Mouse (Mus musculus) naive thymus-derived CD4-positive, alpha-beta T cell, adult 2 months (primary cell): ENCODE results near the gene Lrit2.

Experiments used
- DNase-seq: peaks from one replicate; pipeline ENCODE4 v3.0.0-alpha.2; 2011; ENCODE audit warnings: low read depth

Gene Lrit2

GRCm38 (mm10) chr14:37112931-37113330 is 45.2 kb downstream of the Lrit2 start:
- no peak for DNase-seq

GRCm38 (mm10) chr14:37113922-37114321 is 46.2 kb downstream of the Lrit2 start, which contains the start of gene 2610528A11Rik:
TSS of gene 2610528A11Rik (minus strand) at chr14:37114022.
- DNase-seq: no peak

DNA sequence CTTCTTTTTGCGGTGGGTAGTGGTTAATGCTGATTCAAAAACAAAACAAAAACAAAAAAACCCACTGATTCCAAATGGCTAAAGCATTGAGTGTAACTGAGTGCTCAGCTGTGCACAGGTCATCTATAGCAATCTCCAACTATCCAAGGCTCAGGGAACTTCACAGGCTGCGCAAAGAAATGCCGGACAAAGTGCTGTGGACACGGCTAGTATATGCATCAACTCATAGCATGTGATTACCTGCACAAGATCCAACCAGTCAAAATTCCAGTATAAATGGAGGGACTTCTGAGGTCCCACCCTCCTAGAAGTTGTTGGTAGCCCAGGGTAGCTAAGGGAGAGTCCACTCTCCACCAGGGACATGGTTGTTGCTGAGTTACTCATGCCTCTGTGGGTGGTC is 51.5 kb downstream of the Lrit2 start:
- DNase-seq: no peak
